Mouse (Mus musculus): ENCODE data around the gene Atp6v1g2. TPM values are rescaled to one million over a fixed set of nuclear protein-coding genes. Genes with fewer than 3 reads are reported as not detected.

The Atp6v1g2 gene
- total RNA-seq, 2 experiments from 2014 or later, result 1.9 to 2.3 TPM

Small RNAs within 50 kb of the gene (microRNA-seq; reads per million reads assigned to microRNA genes)
- gene Mir6973a (ENCODE audit: borderline replicate concordance in 2 of 2) (0 reads per million in 2 experiments), gene Mir6974 (ENCODE audit: borderline replicate concordance in 2 of 2) (0 reads per million in 2 experiments), gene Mir6975 (ENCODE audit: borderline replicate concordance in 2 of 2) (0 to 0.74 reads per million in 2 experiments), gene Mir8094 (ENCODE audit: borderline replicate concordance in 2 of 2) (0 reads per million in 2 experiments)

Other genes starting within 250 kb of the Atp6v1g2 start
- gene Vars, start 232.7 kb upstream of the Atp6v1g2 start, total RNA-seq (2021), result 10 to 100 TPM; 29.4 to 31.2 TPM
- 1 to 10 TPM; 9.0 to 9.6 TPM for gene Vwa7, start 217.1 kb upstream of the Atp6v1g2 start, total RNA-seq (2021)
- under 1 TPM in 1 of 2 experiments, not detected in 1; 0.31 TPM for gene Sapcd1, start 205.6 kb upstream of the Atp6v1g2 start, total RNA-seq (2021)
- gene Msh5, start 186.9 kb upstream of the Atp6v1g2 start, total RNA-seq (2021), result under 1 TPM; 0.67 to 0.72 TPM
- 10 to 100 TPM; 12.4 to 18.6 TPM for gene Clic1, start 183.7 kb upstream of the Atp6v1g2 start, total RNA-seq (2021)
- gene Ddah2, start 174.6 kb upstream of the Atp6v1g2 start, total RNA-seq (2021), result 10 to 100 TPM; 11.1 to 13.3 TPM
- not detected for gene Ly6g6c, start 168.3 kb upstream of the Atp6v1g2 start, total RNA-seq (2021)
- gene Mpig6b, start 167.5 kb upstream of the Atp6v1g2 start, total RNA-seq (2021), result not detected
- not detected for gene Ly6g6e, start 156.8 kb upstream of the Atp6v1g2 start, total RNA-seq (2021)
- under 1 TPM; 0.51 to 0.72 TPM for gene Ly6g6d, start 155.6 kb upstream of the Atp6v1g2 start, total RNA-seq (2021)
- gene Ly6g6f, start 148.1 kb upstream of the Atp6v1g2 start, total RNA-seq (2021), result not detected
- gene Abhd16a, start 144.4 kb upstream of the Atp6v1g2 start, total RNA-seq (2021), result 10 to 100 TPM; 61.9 to 62.4 TPM
- not detected for gene Ly6g5c, start 125.4 kb upstream of the Atp6v1g2 start, total RNA-seq (2021)
- gene Ly6g5b, start 118.2 kb upstream of the Atp6v1g2 start, total RNA-seq (2021), result not detected
- gene Gpank1, start 112.2 kb upstream of the Atp6v1g2 start, total RNA-seq (2021), result 1 to 10 TPM; 7.1 to 8.4 TPM
- 100 to 1,000 TPM; 149 to 158 TPM for gene Csnk2b, start 111.6 kb upstream of the Atp6v1g2 start, total RNA-seq (2021)
- gene D17H6S53E, start 107.3 kb upstream of the Atp6v1g2 start, total RNA-seq (2021), result 10 to 100 TPM; 19.5 to 22.6 TPM
- gene Apom, start 101.6 kb upstream of the Atp6v1g2 start, total RNA-seq (2021), result not detected
- 100 to 1,000 TPM; 180 to 197 TPM for gene Bag6, start 98.5 kb upstream of the Atp6v1g2 start, total RNA-seq (2021)
- 100 to 1,000 TPM in 1 of 2 experiments, 10 to 100 TPM in 1; 93.3 to 102 TPM for gene Prrc2a, start 68.8 kb upstream of the Atp6v1g2 start, total RNA-seq (2021)
- 1 to 10 TPM in 1 of 2 experiments, under 1 TPM in 1; 0.97 to 1.4 TPM for gene Aif1, start 57.6 kb upstream of the Atp6v1g2 start, total RNA-seq (2021)
- gene Lst1, start 45.2 kb upstream of the Atp6v1g2 start, total RNA-seq (2021), result under 1 TPM in 1 of 2 experiments, not detected in 1; 0.78 TPM
- gene Ltb, start 39.2 kb upstream of the Atp6v1g2 start, total RNA-seq (2021), result not detected
- gene Tnf, start 31.7 kb upstream of the Atp6v1g2 start, total RNA-seq (2021), result under 1 TPM in 1 of 2 experiments, not detected in 1; 0.18 TPM
- gene Lta, start 28.3 kb upstream of the Atp6v1g2 start, total RNA-seq (2021), result under 1 TPM in 1 of 2 experiments, not detected in 1; 0.32 TPM
- under 1 TPM in 1 of 2 experiments, not detected in 1; 0.70 TPM for gene Gm16181, start 12.8 kb upstream of the Atp6v1g2 start, total RNA-seq (2021)
- 1 to 10 TPM; 5.6 to 6.8 TPM for gene Nfkbil1, start 2.1 kb downstream of the Atp6v1g2 start, total RNA-seq (2021)
- gene Ddx39b, start 8.1 kb downstream of the Atp6v1g2 start, total RNA-seq (2021), result 10 to 100 TPM; 71.5 to 79.1 TPM
- 10 to 100 TPM; 30.2 to 57.3 TPM for gene H2-D1, start 29.1 kb downstream of the Atp6v1g2 start, total RNA-seq (2021)
- gene H2-Q1, start 86.7 kb downstream of the Atp6v1g2 start, total RNA-seq (2021), result under 1 TPM; 0.20 to 0.86 TPM
- under 1 TPM; 0.36 to 0.78 TPM for gene H2-Q2, start 108.6 kb downstream of the Atp6v1g2 start, total RNA-seq (2021)
- 1 to 10 TPM; 2.2 to 3.9 TPM for gene H2-Q4, start 146.0 kb downstream of the Atp6v1g2 start, total RNA-seq (2021)
- not detected for gene H2-Q6, start 191.2 kb downstream of the Atp6v1g2 start, total RNA-seq (2021)
- under 1 TPM; 0.38 to 0.70 TPM for gene H2-Q7, start 205.5 kb downstream of the Atp6v1g2 start, total RNA-seq (2021)
- 1 to 10 TPM in 1 of 2 experiments, under 1 TPM in 1; 0.15 to 1.3 TPM for gene H2-Q10, start 236.4 kb downstream of the Atp6v1g2 start, total RNA-seq (2021)